Mouse (Mus musculus) ES-Bruce4 (cell line): ENCODE data around the gene Fhl1.

ENCODE experiments used
- CTCF ChIP-seq: IDR thresholded peaks from one replicate; pipeline ENCODE4 v1.8.1; 2011; ENCODE audit warnings: low read depth, low read length
- POLR2A ChIP-seq: IDR thresholded peaks from one replicate; pipeline ENCODE4 v1.8.1; 2011; ENCODE audit warnings: low read length; ENCODE audit not compliant: insufficient read depth

- no peak for TF ChIP-seq CTCF
- TF ChIP-seq POLR2A: no peak
These were observed 90.4 kb downstream of the Fhl1 start, which contains the start of gene Map7d3 for GRCm38 (mm10) chrX:56821765-56822603.
